Mouse (Mus musculus): ENCODE results near the gene Marco.

- TF ChIP-seq CTCF (IDR thresholded peaks at IDR 0.05; ENCODE audit: extremely low read depth, insufficient read depth, low read length) (no peak), POLR2A (IDR thresholded peaks at IDR 0.05; ENCODE audit: extremely low read depth, insufficient read depth, low read length) (no peak)
Measured at GRCm38 (mm10) chr1:120474825-120475224, 30.0 kb downstream of the Marco start.
